Mouse (Mus musculus) C2C12 (cell line): ENCODE measurements around the gene Smim24. TPM values are rescaled to one million over a fixed set of nuclear protein-coding genes. Genes with fewer than 3 reads are reported as not detected.

ENCODE experiments used
- H3K27me3 ChIP-seq: one replicate; pipeline ENCODE4 v1.6.1; 2011; ENCODE audit not compliant: control insufficient read depth, insufficient read depth, insufficient read length
- H3K36me3 ChIP-seq: one replicate; pipeline ENCODE4 v1.6.1; 2011; ENCODE audit not compliant: control insufficient read depth, insufficient read depth
- H3K4me3 ChIP-seq: one replicate; pipeline ENCODE4 v1.5.1; 2011; ENCODE audit warnings: mild to moderate bottlenecking, control low read depth; ENCODE audit not compliant: poor library complexity, insufficient read depth, severe bottlenecking
- H3K79me2 ChIP-seq: one replicate; pipeline ENCODE4 v1.6.1; 2011; ENCODE audit not compliant: control insufficient read depth, insufficient read depth
- H3K79me3 ChIP-seq: one replicate; pipeline ENCODE4 v1.6.1; 2011; ENCODE audit warnings: low read depth, control low read depth
- H3ac ChIP-seq: one replicate; pipeline ENCODE3; 2011; ENCODE audit warnings: low read depth; ENCODE audit not compliant: control insufficient read depth, insufficient read length
- CEBPB ChIP-seq: IDR thresholded peaks from one replicate; pipeline ENCODE4 v1.6.1; 2011; ENCODE audit warnings: low read depth, mild to moderate bottlenecking, control low read depth, moderate library complexity
- CTCF ChIP-seq: IDR thresholded peaks from one replicate; pipeline ENCODE4 v1.5.1; 2011; ENCODE audit not compliant: control insufficient read depth, insufficient read depth, insufficient read length
- FOSL1 ChIP-seq: IDR thresholded peaks from one replicate; pipeline ENCODE4 v1.8.0; 2011; ENCODE audit warnings: mild to moderate bottlenecking, low read length; ENCODE audit not compliant: poor library complexity, insufficient read depth, severe bottlenecking
- MAX ChIP-seq: IDR thresholded peaks from one replicate; pipeline ENCODE4 v1.6.1; 2011; ENCODE audit warnings: mild to moderate bottlenecking, control low read depth
- MYOD1 ChIP-seq: IDR thresholded peaks from one replicate; pipeline ENCODE4 v1.6.1; 2011; ENCODE audit warnings: low read depth; ENCODE audit not compliant: control insufficient read depth, insufficient read length
- MYOG ChIP-seq: IDR thresholded peaks from one replicate; pipeline ENCODE4 v1.6.1; 2011; ENCODE audit not compliant: control insufficient read depth, insufficient read length; ENCODE audit errors: extremely low read depth
- USF1 ChIP-seq: IDR thresholded peaks from one replicate; pipeline ENCODE4 v1.6.1; 2011; ENCODE audit warnings: low read depth, mild to moderate bottlenecking, control low read depth, moderate library complexity
- polyA plus RNA-seq: library from polyadenylated mRNA; unstranded; fragments of >200 nt; fragmentation: generic; extraction: Trizol; gene quantifications from one replicate; pipeline ENCODE4 v1.2.1, GENCODE M21; 2012; ENCODE audit warnings: missing spikeins

The Smim24 gene
- polyA plus RNA-seq, 1 experiment, result 0.32 TPM

- Histone ChIP-seq H3K27me3 (no peaks in the 10 kb centered on the region), H3K4me3 (no peak overlapping the region), H3K79me3 (peaks cover 37% of the 10 kb centered on the region), H3K36me3 (peaks cover 17% of the 10 kb centered on the region), H3ac (no peak overlapping the region), H3K79me2 (peaks cover 41% of the 10 kb centered on the region)
- no peak for TF ChIP-seq MAX
- no peak for TF ChIP-seq MYOG
- no peak for TF ChIP-seq MYOD1
- no peak for TF ChIP-seq CTCF
- no peak for TF ChIP-seq FOSL1
- TF ChIP-seq USF1, result no peak
- TF ChIP-seq CEBPB, result no peak
Observed at GRCm38 (mm10) chr10:81379809-81380378, 13.0 kb upstream of the Smim24 start.

- peaks cover 35% of the 10 kb centered on the region for H3K79me3 ChIP-seq
- H3K79me2 ChIP-seq, result peaks cover 41% of the 10 kb centered on the region
- no peak overlapping the region for H3K4me3 ChIP-seq
- no peak overlapping the region for H3ac ChIP-seq
- H3K27me3 ChIP-seq, result no peaks in the 10 kb centered on the region
- H3K36me3 ChIP-seq, result peaks cover 10% of the 10 kb centered on the region
- no peak for TF ChIP-seq MYOD1
- TF ChIP-seq CEBPB, result no peak
- no peak for TF ChIP-seq MAX
- no peak for TF ChIP-seq CTCF
- no peak for TF ChIP-seq MYOG
- no peak for TF ChIP-seq USF1
- no peak for TF ChIP-seq FOSL1
Observed at GRCm38 (mm10) chr10:81382039-81382438, 10.8 kb upstream of the Smim24 start.

GRCm38 (mm10) chr10:81383802-81384604, 8.8 kb upstream of the Smim24 start, which contains the start of the genes Dohh and Gm48551:
Dohh (plus strand) TSS chr10:81384428.
Gm48551 (plus strand) TSS chr10:81384466.
- peak within 1 kb of the TSS; percentile 100 for H3K4me3 ChIP-seq
- peaks cover 33% of the 10 kb centered on the region for H3K79me2 ChIP-seq
- peaks cover 28% of the 10 kb centered on the region for H3K36me3 ChIP-seq
- TF ChIP-seq MYOD1, result no peak
- no peak for TF ChIP-seq CEBPB
- peak; percentile 89 for TF ChIP-seq MAX
- no peak for TF ChIP-seq MYOG
- no peak for TF ChIP-seq FOSL1
- no peak for TF ChIP-seq CTCF
- peak; percentile 100 for TF ChIP-seq USF1
- peak within 1 kb of the TSS; percentile 89 for H3ac ChIP-seq
- no peaks in the 10 kb centered on the region for H3K27me3 ChIP-seq
- peaks cover 25% of the 10 kb centered on the region for H3K79me3 ChIP-seq

GRCm38 (mm10) chr10:81384605-81384982, 8.3 kb upstream of the Smim24 start:
- H3ac ChIP-seq, result peak overlapping the region; percentile 89
- H3K4me3 ChIP-seq, result peak overlapping the region; percentile 100
- TF ChIP-seq CTCF, result no peak
- TF ChIP-seq CEBPB, result no peak
- no peak for TF ChIP-seq MYOG
- TF ChIP-seq MYOD1, result no peak
- TF ChIP-seq USF1, result no peak
- no peak for TF ChIP-seq FOSL1
- no peak for TF ChIP-seq MAX
- peaks cover 25% of the 10 kb centered on the region for H3K79me3 ChIP-seq
- peaks cover 33% of the 10 kb centered on the region for H3K36me3 ChIP-seq
- H3K79me2 ChIP-seq, result peaks cover 33% of the 10 kb centered on the region
- H3K27me3 ChIP-seq, result no peaks in the 10 kb centered on the region

- Histone ChIP-seq H3K36me3 (peaks cover 34% of the 10 kb centered on the region), H3K79me2 (peaks cover 33% of the 10 kb centered on the region), H3K27me3 (no peaks in the 10 kb centered on the region), H3K79me3 (peaks cover 25% of the 10 kb centered on the region), H3ac (peak overlapping the region; percentile 89), H3K4me3 (peak overlapping the region; percentile 100)
- no peak for TF ChIP-seq FOSL1
- no peak for TF ChIP-seq USF1
- TF ChIP-seq MAX, result no peak
- TF ChIP-seq CTCF, result no peak
- no peak for TF ChIP-seq MYOD1
- TF ChIP-seq MYOG, result no peak
- TF ChIP-seq CEBPB, result no peak
Observed at GRCm38 (mm10) chr10:81385603-81386306, 7.1 kb upstream of the Smim24 start.
